Mouse (Mus musculus) midbrain, embryonic 12.5 days (tissue): ENCODE results near the gene Catsper1. TPM values are rescaled to one million over a fixed set of nuclear protein-coding genes. Genes with fewer than 3 reads are reported as not detected.

Source experiments
- ATAC-seq: fragments of 200-750 bp; cut with Nextera tagmentation; 2 replicates; pipeline ENCODE4 v1.8.0; 2017; ENCODE audit warnings: low read depth, moderate TSS enrichment, moderate library complexity; ENCODE audit not compliant: low FRiP score
- H3K27ac ChIP-seq: fragments of 300-500 bp; sonication (generic); replicated peaks from 2 replicates; pipeline ENCODE4 v1.5.1; 2016; ENCODE audit warnings: mild to moderate bottlenecking
- H3K27me3 ChIP-seq: fragments of 300-500 bp; sonication (generic); 2 replicates; pipeline ENCODE4 v1.6.1; 2016; ENCODE audit warnings: mild to moderate bottlenecking
- H3K36me3 ChIP-seq: fragments of 300-500 bp; sonication (generic); 2 replicates; pipeline ENCODE4 v1.6.1; 2016
- H3K4me1 ChIP-seq: fragments of 300-500 bp; sonication (generic); 2 replicates; pipeline ENCODE4 v1.6.1; 2016
- H3K4me2 ChIP-seq: fragments of 300-500 bp; sonication (generic); replicated peaks from 2 replicates; pipeline ENCODE4 v1.6.1; 2016; ENCODE audit warnings: mild to moderate bottlenecking, moderate library complexity
- H3K4me3 ChIP-seq: fragments of 300-500 bp; sonication (generic); 2 replicates; pipeline ENCODE4 v1.5.1; 2016; ENCODE audit warnings: mild to moderate bottlenecking
- H3K9ac ChIP-seq: fragments of 300-500 bp; sonication (generic); replicated peaks from 2 replicates; pipeline ENCODE4 v1.6.1; 2016; ENCODE audit warnings: mild to moderate bottlenecking, moderate library complexity
- H3K9me3 ChIP-seq: fragments of 300-500 bp; sonication (generic); 2 replicates; pipeline ENCODE4 v1.6.1; 2016; ENCODE audit warnings: mild to moderate bottlenecking
- WGBS: fragments of 180-500 bp; shearing (Covaris S2); methylation state at CpG from one replicate; pipeline ENCODE4 v1.1.7; 2016; 5-methylcytosine and 5-hydroxymethylcytosine counted together
- polyA plus RNA-seq: library from polyadenylated mRNA; unstranded; fragments of >200 nt; fragmentation: Nextera tagmentation; extraction: Ambion mirVana; gene quantifications from 2 replicates; pipeline ENCODE4 v1.2.1, GENCODE M21; 2016

Catsper1 gene
- polyA plus RNA-seq, 1 experiment from 2014 or later: not detected

DNA sequence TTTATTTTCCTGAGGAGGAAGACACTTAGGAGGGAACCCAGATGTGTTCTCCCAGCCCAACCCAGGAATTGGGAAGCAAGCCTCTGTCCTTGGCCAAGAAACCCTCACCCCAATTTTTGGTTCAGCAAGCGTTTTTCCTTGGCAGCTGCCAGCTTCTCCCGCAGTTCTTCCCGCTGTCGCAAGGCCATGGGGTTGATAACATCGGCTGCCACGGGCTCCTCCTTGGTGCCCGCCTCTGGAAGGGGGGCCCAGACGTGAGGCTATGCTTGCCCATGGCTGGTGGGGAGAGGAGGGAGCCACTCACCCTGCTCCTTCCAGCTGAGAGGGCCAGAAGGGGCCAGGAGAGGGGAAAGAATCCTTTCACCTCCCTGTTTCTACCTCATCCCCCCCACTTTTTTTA, 49.2 kb downstream of the Catsper1 start:
- WGBS: 91% methylated on average over 6 of the region's 8 CpGs
- Histone ChIP-seq H3K4me3 (no peak overlapping the region), H3K9me3 (no peaks in the 10 kb centered on the region), H3K27ac (no peak overlapping the region), H3K4me1 (peaks cover 23% of the 10 kb centered on the region), H3K27me3 (no peaks in the 10 kb centered on the region), H3K9ac (0 out of 2 replicates have a peak overlapping the region, but pooled peaks have one; percentile 20), H3K36me3 (peaks cover 62% of the 10 kb centered on the region), H3K4me2 (no peak overlapping the region)
- no peak for ATAC-seq

DNA sequence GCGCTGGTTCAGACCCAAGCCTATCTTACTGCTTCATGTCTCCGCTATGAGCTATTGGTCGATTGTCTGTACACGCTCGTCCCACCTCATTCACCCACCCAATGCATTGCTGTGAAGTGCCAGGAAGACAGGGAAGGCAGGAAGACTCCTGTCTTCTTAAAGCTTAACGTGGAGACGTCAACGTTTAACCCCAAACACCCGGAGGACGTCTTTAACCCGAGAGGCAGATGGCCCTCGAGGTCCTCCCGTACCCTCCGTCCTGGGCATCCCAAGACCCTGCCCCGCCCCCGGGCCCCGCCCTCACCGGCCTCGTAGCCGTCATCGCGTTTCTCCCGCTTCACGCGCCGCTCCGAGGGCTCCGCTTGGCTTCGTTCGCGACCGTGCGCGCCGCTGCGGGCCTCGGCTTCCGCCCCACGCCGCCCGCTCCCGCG, 52.5 kb downstream of the Catsper1 start:
- Histone ChIP-seq H3K4me3 (peak overlapping the region; percentile 100), H3K27me3 (no peaks in the 10 kb centered on the region), H3K4me1 (peaks cover 32% of the 10 kb centered on the region), H3K9ac (peak overlapping the region; percentile 95), H3K4me2 (peak overlapping the region; percentile 98), H3K36me3 (peaks cover 29% of the 10 kb centered on the region), H3K27ac (peak overlapping the region; percentile 84), H3K9me3 (no peaks in the 10 kb centered on the region)
- WGBS: under 1% methylated on average over 28 of the region's 43 CpGs
- peak; percentile 43; the same call in 1 of the 2 replicates for ATAC-seq

DNA sequence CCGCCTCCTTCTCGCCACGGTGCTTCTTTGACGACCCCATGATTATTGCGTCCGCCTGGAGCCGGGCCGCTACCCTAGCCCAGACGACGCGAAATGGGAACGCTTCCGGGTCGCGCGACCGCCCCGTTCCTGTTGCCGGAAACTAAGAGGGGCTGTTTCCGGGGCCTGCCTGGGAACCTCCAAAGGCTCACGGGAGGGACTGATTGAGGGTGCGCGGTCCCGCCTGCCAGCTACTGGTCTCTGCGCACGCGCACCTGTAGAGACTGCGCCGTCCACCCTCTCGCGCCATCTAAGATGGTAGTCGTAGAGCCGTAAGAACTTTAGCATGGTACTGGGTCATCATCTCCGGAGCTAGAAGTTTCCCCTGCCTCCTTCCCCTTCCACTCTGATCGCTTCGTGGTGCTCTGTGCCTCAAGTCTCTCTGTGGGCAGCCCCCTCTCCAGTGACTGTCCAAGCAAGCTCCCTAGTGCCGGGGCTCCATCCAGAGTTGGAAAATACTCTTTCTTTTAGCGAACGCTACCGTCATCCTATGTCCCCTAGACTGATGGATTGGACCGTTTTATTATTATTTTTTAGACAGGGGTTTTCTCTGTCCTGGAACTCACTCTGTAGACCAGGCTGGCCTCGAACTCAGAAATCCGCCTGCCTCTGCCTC, 53.2 kb downstream of the Catsper1 start, which contains the start of gene Sart1:
Sart1 (minus strand) TSS at position 116 of the 655 bp plus-strand sequence.
- no peaks in the 10 kb centered on the region for H3K9me3 ChIP-seq
- H3K36me3 ChIP-seq: peaks cover 22% of the 10 kb centered on the region
- peak within 1 kb of the TSS; percentile 95 for H3K9ac ChIP-seq
- 2% methylated on average over 43 of the region's 43 CpGs for WGBS
- peak within 1 kb of the TSS; percentile 98 for H3K4me2 ChIP-seq
- peak; percentile 96 for ATAC-seq
- peak within 1 kb of the TSS; percentile 100 for H3K4me3 ChIP-seq
- H3K27ac ChIP-seq: peak within 1 kb of the TSS; percentile 84
- H3K27me3 ChIP-seq: peaks cover under 1% of the 10 kb centered on the region; the same call in 1 of the 2 replicates
- H3K4me1 ChIP-seq: peaks cover 32% of the 10 kb centered on the region

DNA sequence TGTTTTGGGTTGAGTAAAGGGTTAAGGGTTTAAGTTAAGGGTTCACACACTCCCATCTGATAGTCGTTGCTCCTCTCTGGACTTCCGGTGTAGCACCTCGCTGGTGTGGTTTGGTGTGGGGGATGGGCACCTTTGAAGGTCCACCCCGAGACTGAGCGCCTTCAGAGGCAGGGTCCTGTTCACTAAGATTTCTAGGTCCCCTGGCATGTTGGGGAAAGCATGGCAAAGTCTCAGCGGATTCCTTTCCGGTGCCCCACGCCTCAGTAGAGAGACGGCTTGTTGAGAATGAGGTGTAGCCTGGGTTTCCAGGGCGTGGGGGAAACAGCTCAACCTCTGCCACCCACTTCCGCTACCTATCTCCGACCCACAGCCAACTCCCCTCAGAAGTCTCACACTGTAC, 54.1 kb downstream of the Catsper1 start:
- Histone ChIP-seq H3K36me3 (peaks cover 12% of the 10 kb centered on the region), H3K9ac (no peak overlapping the region; the same call in 1 of the 2 replicates), H3K27me3 (peaks cover 7% of the 10 kb centered on the region; the same call in 1 of the 2 replicates), H3K4me1 (peaks cover 32% of the 10 kb centered on the region), H3K27ac (no peak overlapping the region), H3K4me3 (peak overlapping the region; percentile 100), H3K9me3 (no peaks in the 10 kb centered on the region), H3K4me2 (peak overlapping the region; percentile 98)
- 53% methylated on average over 12 of the region's 12 CpGs for WGBS
- no peak for ATAC-seq

DNA sequence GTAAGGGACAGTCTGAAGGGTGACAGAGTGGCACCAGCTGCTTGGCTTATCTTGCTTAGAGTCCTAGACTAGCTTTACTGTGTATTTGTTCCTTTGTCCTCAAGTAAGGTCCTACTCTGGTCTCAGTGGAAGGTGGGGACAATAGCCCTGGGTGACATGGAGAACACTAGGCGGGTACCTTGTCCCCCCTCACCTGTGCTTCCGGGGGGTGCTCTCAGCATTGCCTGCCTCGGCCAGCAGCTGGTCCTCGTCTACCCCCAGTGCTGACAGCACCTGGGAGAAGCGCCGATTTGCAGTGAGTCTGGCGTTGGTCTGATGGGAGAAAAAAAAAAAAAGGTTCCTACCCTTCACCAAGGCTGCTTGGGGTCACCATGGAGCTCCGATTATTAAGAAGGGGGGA, 54.9 kb downstream of the Catsper1 start:
- H3K27ac ChIP-seq: no peak overlapping the region
- H3K9me3 ChIP-seq: no peaks in the 10 kb centered on the region
- no peak for ATAC-seq
- 90% methylated on average over 8 of the region's 8 CpGs for WGBS
- H3K27me3 ChIP-seq: peaks cover 7% of the 10 kb centered on the region; the same call in 1 of the 2 replicates
- H3K9ac ChIP-seq: no peak overlapping the region
- H3K4me1 ChIP-seq: peaks cover 32% of the 10 kb centered on the region
- H3K36me3 ChIP-seq: peaks cover 5% of the 10 kb centered on the region
- peak overlapping the region; percentile 98 for H3K4me2 ChIP-seq
- H3K4me3 ChIP-seq: peak overlapping the region; percentile 100; the same call in 1 of the 2 replicates

DNA sequence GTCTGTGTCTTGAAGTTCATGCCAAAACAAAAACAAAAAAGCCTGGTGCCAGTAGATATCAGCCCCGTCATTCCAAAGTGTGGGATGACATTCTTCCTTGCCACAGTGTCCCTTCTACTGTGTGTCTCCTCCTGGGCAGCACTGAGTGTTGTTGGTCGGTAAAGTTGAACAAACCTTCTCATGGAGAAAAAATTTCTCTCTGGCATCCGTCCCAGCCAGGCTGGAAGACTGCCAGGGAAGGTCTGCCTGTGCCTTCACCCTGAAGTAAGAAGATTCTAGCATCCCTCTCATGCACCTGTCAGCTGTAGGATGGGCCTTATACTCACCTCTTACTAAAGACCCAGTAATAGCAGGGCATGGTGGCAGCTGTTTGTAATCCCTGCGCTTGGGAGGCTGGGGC, 57.4 kb downstream of the Catsper1 start:
- ATAC-seq: no peak
- Histone ChIP-seq H3K4me2 (no peak overlapping the region), H3K36me3 (no peaks in the 10 kb centered on the region), H3K27me3 (peaks cover 7% of the 10 kb centered on the region; the same call in 1 of the 2 replicates), H3K27ac (no peak overlapping the region), H3K9ac (peak overlapping the region; percentile 6; the same call in 1 of the 2 replicates), H3K9me3 (no peaks in the 10 kb centered on the region), H3K4me1 (peaks cover 17% of the 10 kb centered on the region), H3K4me3 (no peak overlapping the region)
- WGBS: 74% methylated on average over 4 of the region's 4 CpGs

Other genes starting within 250 kb of the Catsper1 start
- gene Yif1a, start 247.2 kb upstream of the Catsper1 start, polyA plus RNA-seq: 60.9 and 61.6 TPM in 2 replicates
- 196 and 239 TPM in 2 replicates for gene Cnih2, start 237.2 kb upstream of the Catsper1 start, polyA plus RNA-seq
- 232 and 247 TPM in 2 replicates for gene Rab1b, start 228.7 kb upstream of the Catsper1 start, polyA plus RNA-seq
- 53.3 and 54.7 TPM in 2 replicates for gene Klc2, start 217.2 kb upstream of the Catsper1 start, polyA plus RNA-seq
- gene Pacs1, start 62.6 kb upstream of the Catsper1 start, polyA plus RNA-seq: 32.5 and 32.8 TPM in 2 replicates
- gene Sf3b2, start 40.3 kb upstream of the Catsper1 start, polyA plus RNA-seq: 411 and 418 TPM in 2 replicates
- gene Gal3st3, start 37.4 kb upstream of the Catsper1 start, polyA plus RNA-seq: 20.4 and 24.1 TPM in 2 replicates
- 0.87 and 2.2 TPM in 2 replicates for gene Cst6, start 13.8 kb downstream of the Catsper1 start, polyA plus RNA-seq
- gene Eif1ad, start 31.0 kb downstream of the Catsper1 start, polyA plus RNA-seq: 75.9 and 79.9 TPM in 2 replicates
- 392 and 402 TPM in 2 replicates for gene Banf1, start 31.4 kb downstream of the Catsper1 start, polyA plus RNA-seq
- 115 and 118 TPM in 2 replicates for gene Sart1, start 53.0 kb downstream of the Catsper1 start, polyA plus RNA-seq
- 0.17 and 0.28 TPM in 2 replicates for gene Tsga10ip, start 66.8 kb downstream of the Catsper1 start, polyA plus RNA-seq
- gene Drap1, start 89.2 kb downstream of the Catsper1 start, polyA plus RNA-seq: 257 and 262 TPM in 2 replicates
- gene AI837181, start 89.4 kb downstream of the Catsper1 start, polyA plus RNA-seq: 52.4 and 60.3 TPM in 2 replicates
- not detected in 2 replicates for gene Fosl1, start 111.8 kb downstream of the Catsper1 start, polyA plus RNA-seq
- gene Ccdc85b, start 122.2 kb downstream of the Catsper1 start, polyA plus RNA-seq: 10.1 TPM in 2 replicates
- gene Fibp, start 124.9 kb downstream of the Catsper1 start, polyA plus RNA-seq: 144 and 149 TPM in 2 replicates
- 3.6 and 3.9 TPM in 2 replicates for gene Ctsw, start 132.8 kb downstream of the Catsper1 start, polyA plus RNA-seq
- 57.9 and 68.9 TPM in 2 replicates for gene Efemp2, start 138.2 kb downstream of the Catsper1 start, polyA plus RNA-seq
- gene Mus81, start 152.7 kb downstream of the Catsper1 start, polyA plus RNA-seq: 47.7 and 50.1 TPM in 2 replicates
- gene Cfl1, start 154.7 kb downstream of the Catsper1 start, polyA plus RNA-seq: 3,169 and 3,187 TPM in 2 replicates
- gene 1700020D05Rik, start 168.0 kb downstream of the Catsper1 start, polyA plus RNA-seq: 0.22 TPM in 1 of 2 replicates, not detected in the other
- gene Snx32, start 174.8 kb downstream of the Catsper1 start, polyA plus RNA-seq: 35.9 and 36.0 TPM in 2 replicates
- 0.08 and 0.14 TPM in 2 replicates for gene Ovol1, start 224.9 kb downstream of the Catsper1 start, polyA plus RNA-seq
- 2.2 and 2.6 TPM in 2 replicates for gene Ap5b1, start 232.3 kb downstream of the Catsper1 start, polyA plus RNA-seq